Mouse (Mus musculus): ENCODE data around the gene Cltb. TPM values are rescaled to one million over a fixed set of nuclear protein-coding genes. Genes with fewer than 3 reads are reported as not detected.
A peak's percentile ranks its signal among the peaks of the same experiment; 100 is the strongest.
"Not testable (repeated sequence)": the region's sequence is repeated elsewhere in the genome, so short reads cannot be mapped to it uniquely, and the experiment has no call there.

The Cltb gene
- total RNA-seq (2015; ENCODE audit: low replicate concordance) = 2.2 and 5.9 TPM in 2 replicates
- total RNA-seq (2017; ENCODE audit: low replicate concordance) = 5.0 and 7.8 TPM in 2 replicates

DNA sequence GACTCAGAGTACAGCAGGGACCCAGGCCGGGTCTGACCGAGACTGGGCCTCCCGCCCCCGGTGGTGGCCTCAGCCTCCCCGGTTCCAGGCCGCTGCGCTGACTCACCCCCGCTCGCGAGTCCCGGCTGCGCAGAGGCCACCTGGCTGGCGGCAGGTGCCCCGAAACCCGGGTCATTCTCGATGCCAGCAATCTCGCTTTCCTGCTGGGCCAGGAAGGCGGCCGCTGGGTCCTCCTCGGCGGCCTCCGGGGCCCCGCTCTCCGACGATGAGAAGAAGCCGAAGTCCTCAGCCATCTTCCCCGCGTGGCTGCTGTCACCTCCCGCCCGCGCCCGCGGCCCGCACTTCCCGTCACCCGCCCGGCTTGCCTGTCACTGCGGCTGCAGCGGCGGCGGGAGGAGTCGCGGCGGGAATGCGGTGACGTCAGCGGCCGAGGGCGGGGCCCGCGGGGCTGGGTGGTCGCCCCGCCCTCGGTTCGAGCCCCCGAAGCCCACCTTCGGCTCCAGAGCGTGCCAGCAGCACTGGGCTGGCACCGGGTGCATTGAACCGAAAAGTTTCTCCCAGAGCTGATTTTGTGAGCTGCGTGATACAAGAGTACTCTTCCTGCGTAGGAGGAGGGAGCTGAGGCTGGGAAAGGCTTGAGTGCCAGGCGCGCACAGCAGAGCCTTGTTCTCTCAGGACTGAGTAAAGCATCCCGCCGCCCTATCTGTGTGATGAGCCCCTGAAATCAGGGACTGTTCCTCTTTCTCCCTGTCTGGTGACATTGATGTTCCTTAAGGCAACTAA lies at the start of gene Cltb:
Cltb (minus strand) TSS at position 373 of the 783 bp plus-strand sequence.
- ATAC-seq (replicated peaks; ENCODE audit: low FRiP score, poor library complexity, severe bottlenecking) = peak; percentile 87

DNA sequence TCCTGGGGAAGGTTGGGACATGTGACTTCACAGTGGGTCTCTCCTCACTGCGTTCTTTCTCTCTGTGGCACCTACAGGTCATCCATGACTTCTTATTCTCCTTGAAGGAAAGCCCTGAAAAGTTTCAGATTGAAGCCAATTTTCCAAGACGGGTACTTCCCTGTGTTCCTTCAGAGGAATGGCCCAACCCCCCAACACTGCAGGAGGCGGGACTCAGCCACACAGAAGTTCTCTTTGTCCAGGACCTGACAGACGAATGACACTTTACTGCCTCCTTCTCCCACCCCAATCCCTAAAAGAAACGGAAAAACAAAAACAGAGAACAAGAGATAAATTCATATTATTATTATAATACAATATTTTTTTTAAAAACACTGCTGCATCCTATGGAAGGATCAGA lies 49.7 kb upstream of the Cltb start:
- no peak for ATAC-seq (replicated peaks; ENCODE audit: low FRiP score, poor library complexity, severe bottlenecking)

DNA sequence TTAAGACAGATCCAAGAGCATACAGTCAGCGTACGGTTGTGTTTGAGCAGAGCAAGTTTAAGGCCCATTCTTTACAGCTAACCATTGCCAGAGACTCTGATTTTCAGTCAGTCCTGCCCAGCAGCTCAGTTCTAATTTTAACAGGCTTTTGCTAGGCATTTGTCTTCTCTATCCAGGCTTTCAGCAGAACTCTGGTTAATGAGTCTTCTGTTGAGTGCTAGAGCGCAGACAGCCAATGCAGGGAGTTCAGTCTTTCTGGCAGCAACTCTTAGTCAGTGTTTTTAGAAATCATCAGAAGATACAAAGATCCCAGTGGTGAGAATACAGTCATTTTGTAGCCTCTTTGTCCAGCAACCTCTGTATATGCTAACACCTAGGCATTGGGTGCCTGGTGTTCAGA lies 39.3 kb upstream of the Cltb start:
- ATAC-seq (replicated peaks; ENCODE audit: low FRiP score, poor library complexity, severe bottlenecking) = no peak

DNA sequence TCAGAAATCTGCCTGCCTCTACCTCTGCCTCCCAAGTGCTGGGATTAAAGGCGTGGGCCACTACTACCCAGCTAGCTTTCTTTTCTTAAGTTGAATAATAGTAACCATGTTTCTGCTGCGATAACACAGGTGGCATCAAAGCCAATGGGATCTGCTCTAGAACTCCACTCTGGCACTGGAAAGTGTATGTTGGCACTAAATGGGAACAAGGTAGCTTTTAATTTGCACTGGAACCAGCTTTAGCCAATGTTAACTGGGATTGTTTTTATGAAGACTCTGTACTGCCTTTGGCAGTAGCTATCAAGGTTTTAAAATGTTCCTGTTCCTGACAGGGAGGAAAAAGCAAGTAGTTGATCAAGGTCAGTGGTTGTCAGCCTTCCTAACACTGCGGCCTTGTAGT lies 23.9 kb upstream of the Cltb start:
- ATAC-seq (replicated peaks; ENCODE audit: low FRiP score, poor library complexity, severe bottlenecking) = no peak

DNA sequence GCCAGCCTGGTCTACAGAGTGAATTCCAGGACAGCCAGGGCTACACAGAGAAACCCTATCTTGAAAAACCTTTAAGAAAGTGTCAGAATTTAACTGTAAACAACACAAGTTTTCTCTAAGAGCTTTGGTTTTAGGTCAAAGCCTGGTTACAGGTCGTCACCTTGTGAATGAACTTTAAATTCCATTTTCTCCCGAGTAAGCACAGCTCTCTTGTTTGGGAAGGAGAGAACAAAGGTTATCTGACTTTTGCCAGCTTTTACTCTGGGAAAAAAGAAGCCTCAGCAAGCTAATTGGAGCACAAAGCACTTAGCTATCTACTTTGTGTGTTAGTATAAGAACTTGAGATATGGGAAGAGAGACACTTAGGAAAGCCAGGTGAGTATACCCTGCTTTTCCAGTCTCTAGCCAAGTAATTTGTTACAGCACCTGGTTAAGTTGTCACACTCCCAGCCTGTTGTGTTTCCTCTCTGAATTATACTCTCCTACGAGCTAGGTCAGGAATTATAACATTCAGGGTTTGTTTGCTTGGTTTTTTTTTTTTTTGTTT lies 21.7 kb upstream of the Cltb start:
- no peak for ATAC-seq (replicated peaks; ENCODE audit: low FRiP score, poor library complexity, severe bottlenecking)

DNA sequence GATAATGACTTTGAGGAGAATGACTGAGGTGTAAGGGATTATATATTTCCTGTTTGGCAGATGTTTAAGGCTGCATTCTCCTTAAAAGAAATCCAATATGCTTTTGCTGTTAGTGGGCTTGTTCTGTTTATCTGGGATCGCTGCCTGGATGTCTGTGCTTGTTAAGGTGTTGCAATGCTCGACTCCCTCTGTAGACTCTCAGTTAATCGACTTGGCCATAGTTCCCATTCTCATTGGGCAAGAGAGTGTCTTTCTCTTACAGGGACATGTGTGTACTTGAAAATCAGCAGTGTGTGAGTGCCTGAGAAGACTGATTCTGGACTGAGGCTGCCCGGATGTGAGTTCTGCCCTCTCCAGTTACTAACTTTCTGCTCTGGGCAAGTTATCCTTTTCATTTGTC lies 18.0 kb upstream of the Cltb start:
- no peak for ATAC-seq (replicated peaks; ENCODE audit: low FRiP score, poor library complexity, severe bottlenecking)

DNA sequence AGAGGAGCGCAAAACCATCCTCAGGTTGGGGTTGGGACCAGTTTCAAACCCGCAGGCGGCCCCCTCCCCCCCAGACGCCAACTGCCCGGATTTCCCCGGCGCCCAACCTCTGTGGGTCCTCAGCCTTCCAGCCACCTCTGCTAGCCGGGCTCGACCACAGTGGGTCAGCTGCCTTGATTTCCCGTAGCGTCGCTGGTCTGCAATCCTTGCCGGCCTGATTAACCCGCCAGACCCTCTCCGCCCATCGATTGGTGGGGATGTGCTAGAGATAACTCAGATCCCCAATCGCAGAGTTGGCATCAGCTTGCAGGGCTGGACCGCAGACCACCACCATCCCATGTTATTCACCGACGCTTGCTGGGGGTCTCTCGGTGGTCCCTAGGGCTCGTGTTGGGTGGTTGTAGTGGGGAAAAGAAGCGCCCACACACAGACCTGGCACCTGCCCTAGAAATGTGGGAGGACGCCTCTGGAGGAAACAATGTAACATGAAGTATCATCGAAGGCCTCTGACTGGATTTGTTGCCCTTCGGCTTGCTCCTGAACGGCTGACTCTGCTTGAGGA lies 10.9 kb upstream of the Cltb start:
- ATAC-seq (replicated peaks; ENCODE audit: low FRiP score, poor library complexity, severe bottlenecking) = peak; percentile 65

DNA sequence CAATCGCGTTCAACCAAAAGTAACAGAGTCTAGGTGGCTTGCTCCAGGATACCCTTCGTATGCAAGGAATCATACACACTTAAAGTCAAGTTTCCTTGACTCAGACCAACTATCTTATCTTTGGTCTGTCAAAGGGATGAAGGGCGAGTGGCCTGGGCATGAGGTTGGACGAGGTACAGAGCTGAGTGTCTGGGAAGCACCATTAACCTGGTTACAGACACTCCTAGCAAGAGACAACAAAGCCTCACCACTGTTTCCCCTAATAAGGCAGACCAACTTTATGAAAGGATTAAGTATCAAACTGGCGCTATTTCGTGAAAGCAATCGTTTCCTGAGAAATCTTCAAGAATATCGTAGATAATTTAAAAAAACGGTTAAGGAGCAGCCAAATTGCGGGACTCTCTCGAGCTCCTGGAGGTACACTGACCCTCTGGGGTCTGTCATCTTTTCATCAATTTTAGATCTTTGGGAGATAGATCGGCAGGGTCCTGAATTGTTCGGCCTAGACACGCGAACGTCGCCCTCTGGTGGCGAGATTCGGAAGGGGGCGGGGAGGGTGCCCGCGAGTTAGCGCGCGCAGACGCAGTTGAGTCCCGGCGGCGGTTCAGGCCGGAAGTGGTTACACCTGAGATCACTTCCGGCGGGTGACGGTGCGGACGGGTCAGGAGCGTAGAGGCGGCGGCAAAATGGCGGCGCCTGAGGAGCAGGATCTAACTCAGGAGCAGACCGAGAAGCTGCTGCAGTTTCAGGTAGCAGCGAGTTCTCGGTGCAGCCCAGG lies 10.2 kb upstream of the Cltb start, which contains the start of gene Faf2:
Faf2 (plus strand) TSS at position 630 of the 778 bp plus-strand sequence.
- ATAC-seq (replicated peaks; ENCODE audit: low FRiP score, poor library complexity, severe bottlenecking) = peak; percentile 99

DNA sequence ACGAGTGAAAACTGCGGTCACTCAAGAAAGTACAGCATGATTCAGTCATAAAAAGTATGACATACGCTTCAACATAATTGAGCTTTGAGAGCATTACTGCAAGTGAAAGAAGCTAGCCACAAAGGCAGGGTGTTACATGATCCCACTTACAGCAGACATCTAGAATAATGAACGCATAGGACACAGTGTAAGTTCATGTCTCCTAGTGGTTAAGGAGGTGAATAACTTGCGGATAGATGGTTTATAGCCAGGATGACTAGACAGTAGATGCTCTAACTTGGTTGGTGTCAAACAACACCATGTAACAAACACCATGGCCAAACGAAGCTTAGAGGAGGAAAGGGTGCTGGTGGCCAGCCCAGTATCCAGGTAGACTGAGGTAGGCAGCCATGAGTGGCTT lies 5.9 kb upstream of the Cltb start:
- no peak for ATAC-seq (replicated peaks; ENCODE audit: low FRiP score, poor library complexity, severe bottlenecking)

DNA sequence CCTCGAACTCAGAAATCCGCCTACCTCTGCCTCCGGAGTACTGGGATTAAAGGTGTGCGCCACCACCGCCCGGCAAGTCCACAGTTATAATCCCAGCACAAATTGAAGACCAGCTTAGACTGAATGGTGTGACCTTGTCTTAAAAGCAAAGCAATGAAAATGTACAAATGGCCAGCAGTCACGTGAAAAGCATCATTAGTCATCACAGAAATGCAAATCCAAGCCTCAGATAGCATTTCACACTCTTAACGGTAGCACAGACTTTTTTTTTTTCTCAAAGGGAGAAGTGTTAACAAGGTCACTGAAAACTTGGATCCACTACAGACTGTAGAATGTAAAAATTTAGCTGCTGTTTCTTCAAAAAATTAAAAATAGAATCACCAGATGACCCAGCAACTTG lies 5.2 kb upstream of the Cltb start:
- no peak for ATAC-seq (replicated peaks; ENCODE audit: low FRiP score, poor library complexity, severe bottlenecking)

DNA sequence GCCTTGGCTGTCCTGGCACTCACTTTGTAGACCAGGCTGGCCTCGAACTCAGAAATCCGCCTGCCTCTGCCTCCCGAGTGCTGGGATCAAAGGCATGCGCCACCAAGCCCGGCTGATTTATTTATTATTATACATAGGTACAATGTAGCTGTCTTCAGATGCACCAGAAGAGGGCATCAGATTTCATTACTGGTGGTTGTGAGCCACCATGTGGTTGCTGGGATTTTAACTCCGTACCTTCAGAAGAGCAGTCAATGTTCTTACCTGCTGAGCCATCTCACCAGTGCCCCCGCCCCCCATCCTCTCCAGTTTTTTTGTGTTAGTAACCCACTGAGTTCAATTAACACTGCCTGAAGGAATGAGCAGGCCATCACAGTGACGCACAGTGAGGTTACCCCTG lies 2.0 kb upstream of the Cltb start:
- ATAC-seq (replicated peaks; ENCODE audit: low FRiP score, poor library complexity, severe bottlenecking) = not testable (repeated sequence)

DNA sequence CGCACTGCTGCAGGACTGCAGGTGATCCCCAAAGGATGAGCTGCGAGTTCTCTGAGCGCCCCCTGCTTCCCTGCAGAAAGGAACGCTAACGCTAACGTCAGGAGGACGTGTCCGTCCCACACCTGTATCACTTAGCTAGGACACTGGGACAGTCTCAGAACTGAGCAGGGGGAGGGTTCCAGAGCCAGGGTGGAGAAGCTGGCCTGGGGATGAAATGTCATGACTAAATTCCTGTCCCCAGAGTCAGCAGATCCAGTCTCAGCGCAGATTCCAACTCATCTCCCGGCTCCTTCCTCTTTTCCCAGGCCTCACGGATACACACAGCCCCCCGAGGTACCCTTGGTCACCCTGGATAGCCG lies 552 bp downstream of the Cltb start:
- no peak for ATAC-seq (replicated peaks; ENCODE audit: low FRiP score, poor library complexity, severe bottlenecking)

DNA sequence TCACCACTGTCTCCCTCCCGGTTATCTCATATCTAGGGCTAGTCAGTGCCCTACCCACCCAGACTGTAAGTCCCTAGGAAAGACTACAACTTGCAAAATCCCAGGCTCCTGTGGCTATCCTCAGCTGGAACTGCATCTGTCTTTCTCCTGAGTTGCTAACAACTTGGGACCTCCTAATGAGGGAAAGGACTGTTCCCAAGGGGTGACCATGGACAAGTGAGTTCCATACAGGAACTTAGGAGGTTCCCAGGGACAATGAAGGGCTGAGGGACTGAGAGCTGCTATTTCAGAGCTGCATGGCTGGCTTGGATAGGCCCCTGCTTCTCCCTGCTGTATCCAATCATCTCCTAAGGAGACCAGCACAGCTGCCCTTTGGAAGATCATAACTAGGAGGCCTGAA lies 1.8 kb downstream of the Cltb start:
- no peak for ATAC-seq (replicated peaks; ENCODE audit: low FRiP score, poor library complexity, severe bottlenecking)

DNA sequence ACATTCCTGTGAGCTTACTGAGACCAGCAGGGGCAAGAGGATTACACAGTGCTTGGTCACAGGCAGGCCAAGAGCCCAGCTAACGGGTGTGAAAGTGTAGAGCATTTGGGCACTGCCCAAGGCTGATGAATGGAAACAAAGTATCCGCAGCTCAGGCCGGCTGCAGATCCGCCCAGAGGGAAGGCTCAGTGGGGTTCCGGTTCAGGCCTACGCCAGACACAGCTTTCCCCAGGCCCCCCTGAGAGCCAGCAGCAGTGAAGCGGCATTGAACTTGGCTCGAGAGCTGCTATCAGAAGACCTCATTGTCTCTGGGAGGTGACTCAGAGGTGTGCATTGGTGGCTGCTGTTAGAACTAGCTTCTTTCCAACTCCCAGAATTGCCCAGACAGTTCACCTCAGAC lies 2.5 kb downstream of the Cltb start:
- no peak for ATAC-seq (replicated peaks; ENCODE audit: low FRiP score, poor library complexity, severe bottlenecking)

DNA sequence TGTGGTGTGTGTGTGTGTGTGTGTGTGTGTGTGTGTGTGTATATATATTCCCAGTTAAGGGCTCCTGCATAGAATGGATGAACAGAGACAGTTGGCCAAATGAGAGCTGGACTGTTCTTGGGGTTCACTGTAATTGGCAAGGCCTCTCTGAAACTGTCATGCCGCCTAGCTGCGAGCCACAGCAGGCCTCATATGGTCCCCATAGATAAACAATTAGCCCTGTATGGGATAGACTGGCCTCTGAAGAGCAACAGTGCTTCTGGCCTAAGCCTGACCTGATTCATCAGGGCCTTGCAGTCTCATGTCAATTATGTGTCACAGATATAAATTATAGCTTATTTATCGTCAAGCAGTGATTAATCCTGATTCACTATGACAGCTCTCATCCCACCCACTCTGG lies 3.1 kb downstream of the Cltb start:
- no peak for ATAC-seq (replicated peaks; ENCODE audit: low FRiP score, poor library complexity, severe bottlenecking)

DNA sequence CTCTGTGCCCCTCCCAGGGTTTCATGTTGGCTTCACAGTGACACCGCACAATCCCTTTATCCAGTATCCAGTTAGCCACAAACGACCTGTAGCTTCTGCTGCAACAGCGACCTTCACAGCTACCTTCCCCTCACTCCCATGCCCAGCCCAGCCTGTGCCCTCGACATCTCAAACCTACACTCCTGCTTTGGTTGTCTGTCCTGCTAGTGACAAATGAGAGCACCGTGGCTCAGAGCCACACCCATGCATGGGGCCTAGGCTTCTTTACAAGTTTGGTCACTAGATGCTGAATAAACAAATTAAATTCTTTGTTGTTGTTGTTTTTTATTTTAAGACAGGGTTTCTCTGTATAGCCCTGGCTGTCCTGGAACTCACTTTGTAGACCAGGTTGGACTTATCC lies 3.9 kb downstream of the Cltb start:
- ATAC-seq (replicated peaks; ENCODE audit: low FRiP score, poor library complexity, severe bottlenecking) = no peak

DNA sequence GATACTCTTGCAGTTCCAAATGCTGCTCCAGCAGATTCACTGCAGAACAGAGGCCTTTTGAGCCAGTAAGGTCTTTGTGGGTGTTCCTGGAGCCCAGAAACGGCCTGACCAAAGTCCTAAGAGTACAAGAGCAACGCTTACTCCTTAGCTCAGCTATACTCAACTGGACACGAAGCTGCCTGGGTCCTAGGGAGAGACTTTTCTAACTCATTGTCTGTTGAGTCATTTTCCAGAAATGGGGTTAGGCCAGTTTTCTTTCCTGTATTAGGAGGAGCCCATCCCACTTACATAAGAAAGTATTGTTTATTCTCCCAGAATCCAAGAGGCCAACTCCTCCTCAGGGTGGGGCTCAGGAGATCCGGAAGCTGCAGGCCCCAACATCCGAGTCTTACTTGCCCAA lies 5.7 kb downstream of the Cltb start:
- ATAC-seq (replicated peaks; ENCODE audit: low FRiP score, poor library complexity, severe bottlenecking) = no peak

DNA sequence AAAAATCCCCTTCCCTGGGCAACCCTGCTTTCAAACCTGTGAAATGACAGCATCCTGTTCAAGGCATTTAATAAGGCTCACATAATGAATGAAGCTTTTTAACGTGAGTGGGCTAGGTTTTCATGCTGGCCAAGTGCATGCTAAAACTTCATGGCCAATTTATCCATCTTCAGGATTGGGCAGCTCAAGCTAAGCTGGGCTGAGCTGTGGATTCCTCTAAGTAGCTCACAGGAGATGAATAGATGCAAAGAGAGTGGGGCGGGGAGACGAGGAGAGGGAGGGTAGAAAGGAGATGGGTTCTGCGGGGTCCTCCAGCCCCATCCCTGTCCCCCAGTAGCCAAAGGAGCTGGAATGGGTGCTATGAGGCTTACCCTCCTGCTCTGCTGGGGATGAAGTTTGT lies 6.9 kb downstream of the Cltb start:
- ATAC-seq (replicated peaks; ENCODE audit: low FRiP score, poor library complexity, severe bottlenecking) = no peak

DNA sequence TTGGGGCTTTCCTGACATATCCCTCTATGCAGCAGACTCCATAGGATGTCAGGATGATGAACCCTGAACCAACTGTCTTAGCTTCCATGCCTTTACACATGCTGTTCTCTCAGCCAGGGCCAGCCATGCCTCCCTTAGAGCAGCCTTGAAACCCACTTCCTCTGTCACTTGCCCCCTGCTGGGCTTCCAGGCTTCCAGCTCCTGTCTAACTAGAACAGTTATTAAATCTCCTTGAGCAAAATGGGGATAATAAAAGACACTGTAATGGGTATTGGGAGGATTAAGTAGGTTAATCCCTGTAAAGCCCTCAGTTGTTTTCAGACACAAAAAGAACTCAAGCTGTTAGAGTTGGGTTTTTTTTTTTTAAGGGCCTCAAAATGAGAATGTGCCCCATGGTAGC lies 7.6 kb downstream of the Cltb start:
- no peak for ATAC-seq (replicated peaks; ENCODE audit: low FRiP score, poor library complexity, severe bottlenecking)

DNA sequence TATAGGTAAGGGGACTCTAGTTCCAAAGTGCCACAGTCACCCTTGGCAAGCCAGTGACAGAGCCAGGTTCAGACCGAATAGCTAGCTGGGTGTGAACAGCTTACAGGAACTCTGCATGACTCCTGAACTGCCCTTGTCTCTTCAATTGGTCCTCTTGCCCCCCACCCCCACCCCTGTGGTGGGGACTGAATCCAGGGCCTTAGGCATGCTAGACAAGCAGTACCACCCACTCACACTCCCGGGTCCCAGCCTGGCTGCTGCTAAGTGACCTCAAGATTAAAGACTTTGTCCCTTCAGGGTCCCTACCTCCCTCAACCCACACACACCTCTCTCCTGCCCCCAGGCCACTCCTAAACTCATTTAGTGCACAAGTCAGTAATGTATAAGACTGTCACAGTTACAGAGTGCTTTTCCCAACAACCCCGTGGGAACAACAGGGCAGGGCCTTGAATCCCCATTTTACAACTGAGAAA lies 8.5 kb downstream of the Cltb start:
- ATAC-seq (replicated peaks; ENCODE audit: low FRiP score, poor library complexity, severe bottlenecking) = no peak
